Mouse (Mus musculus) erythroid progenitor cell, adult 5-6 weeks (primary cell): ENCODE data around the gene Ints3. TPM values are rescaled to one million over a fixed set of nuclear protein-coding genes. Genes with fewer than 3 reads are reported as not detected.
A peak's percentile ranks its signal among the peaks of the same experiment; 100 is the strongest.

Experiments
- ATAC-seq: replicated peaks from 2 replicates; pipeline ENCODE4 v1.8.0; 2016; ENCODE audit warnings: moderate number of reproducible peaks, mild to moderate bottlenecking, moderate TSS enrichment, inconsistent platforms; ENCODE audit not compliant: poor library complexity, low FRiP score, severe bottlenecking
- total RNA-seq, 2 experiments: library from RNA; stranded (forward) in 1 of 2; stranded (reverse) in 1 of 2; fragments of 150-400 nt in 1 of 2; fragments of 186-747, 209-891 nt in 1 of 2; gene quantifications; 2 replicates each; pipeline versions ENCODE4 v1.2.3 to v1.2.4; 2015 to 2017; ENCODE audit warnings: low replicate concordance in 2 of 2

Gene Ints3
- total RNA-seq, 2 experiments from 2014 or later = 6.7 to 13.2 TPM

DNA sequence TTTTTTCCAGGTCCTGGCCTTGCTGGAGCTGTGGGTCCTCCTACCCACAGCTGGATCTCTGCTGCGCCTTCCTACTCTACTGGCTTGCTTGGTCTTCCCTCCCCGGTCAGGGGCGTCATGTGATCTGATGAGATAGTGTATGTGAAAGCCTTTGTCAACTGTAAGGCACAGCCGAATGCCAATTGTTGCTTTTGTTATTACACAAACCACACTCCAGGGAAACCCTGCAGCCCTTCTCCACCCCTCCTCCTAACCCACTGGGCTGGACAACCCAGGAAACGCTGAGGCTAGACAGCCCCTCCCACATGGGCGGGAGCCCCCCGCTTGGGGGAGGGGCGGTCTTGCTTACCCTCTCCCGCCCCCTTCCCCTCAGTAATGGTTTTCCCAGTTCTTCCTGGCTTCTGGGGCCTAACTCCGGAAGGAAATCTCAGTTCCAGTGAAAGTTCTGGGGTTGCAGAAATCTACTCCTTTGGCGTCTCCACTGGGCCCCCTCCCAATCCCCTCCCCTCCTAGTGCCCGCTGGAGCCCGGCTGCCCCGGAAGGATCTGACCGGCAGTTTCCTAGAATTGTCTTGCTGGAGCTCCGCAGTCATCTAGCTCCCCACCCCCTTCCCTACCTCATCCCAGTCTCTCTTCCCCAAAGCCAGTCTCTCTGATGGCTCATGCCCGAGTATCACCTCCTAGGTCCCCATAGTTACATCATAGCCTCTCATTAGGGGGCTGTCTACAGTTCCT is 13.1 kb upstream of the Ints3 start:
- no peak for ATAC-seq

DNA sequence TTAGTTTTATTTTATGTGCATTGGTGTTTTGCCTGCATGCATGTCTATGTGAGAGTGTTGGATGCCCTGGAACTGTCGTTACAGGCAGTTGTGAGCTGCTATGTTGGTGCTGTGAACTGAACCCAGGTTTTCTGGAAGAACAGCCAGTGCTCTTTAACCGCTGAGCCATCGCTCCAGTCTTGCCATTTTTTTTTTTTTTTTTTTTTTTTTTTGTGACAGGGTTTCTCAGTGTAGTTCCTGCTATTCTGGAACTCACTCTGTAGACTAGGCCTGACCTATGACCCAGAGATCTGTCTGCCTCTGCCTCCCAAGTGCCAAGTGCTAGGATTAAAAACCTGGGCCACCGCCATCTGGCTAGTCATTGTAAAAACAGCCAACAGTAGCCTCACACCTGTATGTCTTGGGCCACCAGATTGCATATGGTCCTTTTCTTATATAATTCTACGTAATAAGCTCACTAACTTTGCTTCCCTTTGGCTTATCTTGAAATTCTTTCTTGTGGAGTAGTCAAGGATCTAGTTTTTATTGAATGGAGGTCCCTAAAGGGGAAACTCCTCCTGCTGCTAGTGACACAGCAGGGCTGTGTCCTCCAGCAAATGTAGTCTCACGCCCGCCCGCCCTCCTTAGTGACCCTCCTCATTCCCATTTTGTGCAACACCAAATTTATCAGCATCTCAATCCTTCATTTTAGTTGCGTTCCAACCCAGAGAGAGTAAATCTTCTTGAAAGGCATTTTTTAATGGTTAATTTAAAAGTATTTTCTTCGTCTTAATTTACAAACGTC is 12.2 kb upstream of the Ints3 start:
- ATAC-seq = no peak

DNA sequence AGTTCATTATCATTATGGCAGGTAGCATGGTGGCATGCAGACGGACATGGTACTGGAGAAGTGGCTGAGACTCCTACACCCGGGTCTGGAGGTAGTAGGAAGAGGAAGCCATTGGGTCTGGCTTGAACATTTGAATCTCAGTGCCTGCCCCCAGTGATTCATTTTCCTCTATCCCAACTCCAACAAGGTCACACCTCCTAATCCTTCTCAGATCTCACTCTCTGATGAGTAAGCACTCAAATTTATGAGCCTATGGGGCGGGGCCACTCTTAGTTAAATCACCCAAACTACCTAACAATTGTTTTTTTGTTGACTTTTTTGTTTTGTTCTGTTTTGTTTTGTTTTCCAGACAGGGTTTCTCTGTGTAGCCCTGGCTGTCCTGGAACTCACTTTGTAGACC is 10.6 kb upstream of the Ints3 start:
- no peak for ATAC-seq

DNA sequence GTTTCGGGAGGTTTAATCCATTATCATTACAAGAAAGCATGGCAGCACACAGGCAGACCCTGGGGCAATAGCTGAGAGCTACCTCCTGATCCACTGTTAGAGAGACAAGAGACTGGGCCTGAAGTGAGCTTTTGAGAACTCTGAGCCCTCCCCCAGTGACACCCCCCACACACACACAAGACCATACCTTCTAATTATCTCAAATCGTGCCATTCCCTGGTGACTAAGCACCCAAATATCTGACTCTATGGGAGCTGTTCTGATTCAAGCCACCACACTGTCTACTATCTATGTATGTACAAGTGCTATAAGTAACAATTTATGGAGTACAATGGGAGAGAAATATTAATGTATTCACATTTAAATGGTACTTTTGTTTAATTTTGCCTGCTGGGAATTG is 7.3 kb upstream of the Ints3 start:
- no peak for ATAC-seq

DNA sequence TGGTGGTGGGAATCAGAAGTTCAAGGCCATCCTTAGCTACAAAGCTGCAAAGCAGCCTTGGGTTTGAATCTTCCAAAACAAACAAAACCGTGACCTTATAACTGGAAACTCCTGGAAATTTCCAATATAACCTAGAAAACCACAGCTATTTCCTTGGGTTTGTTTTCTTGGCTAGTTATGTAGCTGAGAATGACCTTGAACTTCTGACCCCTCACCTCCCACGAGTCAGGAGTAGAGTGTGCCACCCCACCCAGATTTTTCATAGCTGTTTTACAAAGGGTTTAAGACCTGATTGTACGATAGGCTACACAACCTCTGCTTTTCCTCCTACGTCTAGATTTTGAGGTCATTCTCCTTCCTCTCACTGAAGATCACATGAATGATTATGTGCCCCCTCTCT is 3.7 kb upstream of the Ints3 start:
- no peak for ATAC-seq

DNA sequence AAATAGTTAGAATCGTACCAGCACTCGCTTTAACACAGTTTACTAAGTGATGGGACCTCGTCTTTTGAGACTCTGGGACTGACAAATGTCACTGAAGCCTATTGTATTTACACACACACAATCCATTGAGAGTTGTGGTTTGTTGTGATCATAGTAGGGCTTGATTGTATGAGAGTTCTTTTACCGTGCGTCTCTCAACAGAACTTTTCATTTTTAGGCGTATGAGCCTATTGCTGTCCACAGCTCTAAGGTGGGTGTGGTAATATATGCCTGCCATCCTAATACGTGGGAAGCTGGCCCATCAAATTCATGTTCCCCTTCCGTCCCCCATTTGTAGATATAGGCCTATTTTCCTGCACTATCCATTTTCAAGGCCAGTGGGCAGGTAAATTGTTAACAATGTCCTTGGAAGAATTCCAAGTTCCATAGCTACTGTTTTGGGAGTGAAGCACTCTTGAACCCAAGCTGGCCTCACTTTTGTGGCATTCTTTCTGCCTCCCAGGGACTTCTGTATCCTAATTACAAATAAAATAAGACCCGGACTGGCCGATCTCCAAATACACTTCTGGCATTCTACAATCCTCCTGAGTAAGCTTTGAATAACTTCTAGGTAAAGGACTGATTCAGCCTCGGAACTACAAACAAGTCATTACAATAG is 780 bp upstream of the Ints3 start:
- ATAC-seq = no peak

DNA sequence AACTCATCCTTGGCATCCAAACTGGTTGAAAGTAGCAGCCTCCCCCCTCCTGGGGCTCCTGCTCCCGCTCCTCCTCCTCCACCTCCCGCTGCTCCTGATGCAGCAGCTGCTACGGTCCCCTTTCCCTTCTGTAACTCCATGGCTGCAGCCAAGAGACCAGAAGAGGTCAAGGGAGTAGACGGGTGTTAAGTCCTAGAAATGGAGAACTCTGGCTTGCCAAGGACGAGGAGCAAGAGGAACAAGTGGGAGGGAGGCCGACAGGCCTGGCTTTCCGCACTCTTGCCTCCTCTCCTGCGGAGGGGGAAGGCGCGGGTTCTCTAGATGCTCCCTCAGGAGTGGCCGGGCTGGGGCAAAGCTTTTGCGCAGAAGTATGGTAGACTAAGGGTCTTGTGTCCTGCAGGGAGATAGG is 607 bp downstream of the Ints3 start:
- ATAC-seq = peak; percentile 48

DNA sequence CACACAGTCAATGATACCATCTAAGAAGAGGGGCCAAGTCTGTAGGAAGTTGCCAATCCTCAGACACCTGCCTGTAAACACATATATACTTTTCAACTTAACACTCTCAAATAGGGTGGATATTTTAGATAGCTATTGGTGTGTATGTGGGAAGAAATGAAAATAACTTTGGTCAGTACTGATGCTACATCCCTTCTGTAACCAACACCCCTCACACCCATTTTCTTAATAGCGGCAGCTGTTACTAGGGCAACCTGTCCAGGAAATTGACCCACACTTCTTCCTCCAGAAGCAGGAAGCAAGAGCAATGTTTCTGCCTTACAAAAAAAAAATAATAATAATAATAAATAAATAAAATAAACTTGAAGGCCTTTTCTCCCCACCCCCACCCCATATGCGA is 1.1 kb downstream of the Ints3 start:
- no peak for ATAC-seq

DNA sequence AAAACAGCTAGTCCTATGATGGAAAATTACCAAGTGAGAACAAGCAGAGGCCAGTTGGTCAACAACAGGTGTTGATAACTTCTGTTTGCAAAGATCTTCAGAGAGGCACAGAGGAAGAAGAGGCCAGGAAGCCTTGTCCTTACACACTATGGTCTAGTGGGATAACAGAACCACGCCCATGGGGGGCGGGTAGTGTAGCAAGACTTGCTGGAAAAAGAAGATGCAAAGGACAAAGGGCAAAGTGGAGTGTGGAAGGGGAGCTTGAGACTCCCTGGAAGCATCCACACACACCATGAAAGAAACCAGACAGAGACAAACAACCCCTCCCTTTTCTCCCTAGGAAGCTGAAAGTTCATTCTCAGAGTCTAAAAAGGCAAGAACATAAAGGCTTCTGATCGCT is 3.8 kb downstream of the Ints3 start:
- ATAC-seq = no peak

DNA sequence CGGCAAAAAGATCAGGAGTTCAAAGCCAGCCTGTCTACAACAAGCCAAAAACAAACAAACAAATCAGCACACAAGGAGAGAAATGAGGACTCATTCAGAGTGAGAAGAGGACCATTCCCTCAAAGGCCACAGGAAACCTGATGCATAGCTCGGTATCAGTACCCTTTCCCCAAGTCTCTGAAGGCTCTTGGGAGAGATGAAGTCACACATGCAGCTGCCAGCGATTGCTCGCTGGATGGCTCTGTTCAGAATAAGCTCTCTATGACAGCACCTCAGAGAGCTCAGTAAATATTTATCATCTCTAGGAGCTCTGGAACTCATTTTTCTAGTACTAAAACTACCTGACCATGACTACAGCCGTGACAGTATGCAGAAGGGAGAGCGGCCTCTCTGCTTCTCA is 5.2 kb downstream of the Ints3 start:
- ATAC-seq = no peak

DNA sequence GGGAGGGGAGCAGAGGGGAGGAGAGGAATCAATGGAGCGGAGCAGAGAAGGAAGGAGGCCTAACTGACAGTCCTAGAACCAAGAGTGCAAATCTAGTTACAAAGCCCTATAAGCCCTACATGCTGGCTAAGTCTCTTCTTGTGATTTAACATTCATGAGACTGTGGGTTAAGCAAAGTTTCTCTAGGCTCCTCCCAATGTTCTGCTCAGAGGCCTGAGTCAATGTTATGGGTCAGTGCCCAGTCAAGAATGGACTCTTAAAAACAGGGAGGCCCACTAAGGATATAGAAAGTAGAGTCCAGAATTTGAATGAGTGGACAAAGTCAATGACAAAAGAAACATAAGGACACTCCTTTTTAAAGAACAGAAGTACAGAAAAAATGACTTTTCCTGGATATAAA is 5.8 kb downstream of the Ints3 start:
- ATAC-seq = no peak

DNA sequence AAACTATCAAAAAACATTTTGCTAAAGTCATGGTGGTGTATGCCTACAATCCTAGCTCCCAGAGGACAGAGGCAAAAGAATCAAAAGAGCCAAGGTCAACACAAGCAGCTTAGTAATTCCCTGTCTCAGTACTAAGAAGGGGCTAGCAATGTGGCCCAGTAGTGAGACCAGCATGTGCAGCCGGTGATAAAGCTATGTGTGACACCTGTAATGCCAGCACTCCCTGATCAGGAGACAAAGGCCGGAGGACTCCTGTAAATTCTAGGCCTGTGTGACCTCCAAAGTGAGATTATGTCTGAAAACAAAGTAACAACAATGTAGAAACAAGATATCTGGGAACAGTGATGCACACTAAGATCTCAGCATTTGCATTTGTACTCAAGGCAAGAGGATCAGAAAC is 7.9 kb downstream of the Ints3 start:
- ATAC-seq = no peak

DNA sequence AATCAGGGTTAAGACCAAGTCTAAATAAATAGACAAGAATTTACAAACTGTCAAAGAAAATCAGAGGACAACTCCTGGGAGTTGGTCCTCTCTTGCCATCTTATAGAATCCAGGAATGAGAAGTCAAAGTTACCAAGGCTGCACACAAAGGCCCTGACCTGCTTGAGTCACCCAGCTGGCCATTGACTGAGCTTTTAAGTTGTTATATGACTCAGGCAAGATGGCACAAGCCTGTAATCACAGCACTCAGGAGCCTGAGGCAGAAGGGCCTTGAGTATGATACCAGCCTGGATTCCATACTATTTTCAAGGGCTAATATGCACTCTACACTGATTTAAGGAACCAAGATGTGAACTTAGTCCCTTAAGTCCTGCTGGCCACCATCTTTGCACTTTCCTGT is 9.9 kb downstream of the Ints3 start:
- no peak for ATAC-seq

DNA sequence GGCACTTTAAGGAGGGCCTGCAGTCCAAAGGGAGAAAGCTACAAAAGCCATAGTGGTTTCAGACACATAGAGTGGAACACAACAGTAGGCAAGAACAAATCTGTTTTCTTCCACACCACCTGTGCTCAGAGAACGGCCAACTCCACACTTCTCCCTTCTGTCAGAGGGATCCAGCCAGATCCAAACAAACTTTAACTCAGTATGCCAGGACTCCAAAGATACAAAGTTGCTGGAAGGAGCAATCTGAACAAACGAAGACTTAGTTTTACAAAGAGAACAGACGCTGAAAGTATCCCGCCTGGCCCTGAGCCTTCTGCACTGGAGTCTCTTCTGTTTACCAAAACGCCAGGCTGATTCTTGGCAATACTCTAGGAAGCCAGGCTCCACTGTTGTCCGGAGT is 12.7 kb downstream of the Ints3 start:
- no peak for ATAC-seq

DNA sequence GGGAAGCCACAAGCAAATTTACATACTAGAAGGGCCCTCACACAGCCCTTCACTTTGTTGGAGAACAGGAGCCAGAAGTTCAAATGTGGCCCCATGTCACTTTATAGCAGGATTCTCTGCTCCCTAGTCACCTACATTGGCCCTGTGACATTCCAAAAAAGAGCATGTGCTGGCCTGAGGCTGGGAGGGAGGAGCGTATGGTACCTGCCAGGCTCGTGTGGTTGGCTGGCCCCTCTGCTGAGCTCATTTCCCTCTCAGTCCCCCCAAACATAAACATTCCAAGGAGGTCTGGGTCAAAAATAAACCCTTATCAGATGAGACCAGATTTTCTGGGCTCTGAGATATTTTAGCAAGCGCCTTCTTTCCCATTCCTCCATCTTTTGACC is 20.4 kb downstream of the Ints3 start:
- ATAC-seq = 0 out of 2 replicates have a peak, but pooled peaks have one; percentile 15

DNA sequence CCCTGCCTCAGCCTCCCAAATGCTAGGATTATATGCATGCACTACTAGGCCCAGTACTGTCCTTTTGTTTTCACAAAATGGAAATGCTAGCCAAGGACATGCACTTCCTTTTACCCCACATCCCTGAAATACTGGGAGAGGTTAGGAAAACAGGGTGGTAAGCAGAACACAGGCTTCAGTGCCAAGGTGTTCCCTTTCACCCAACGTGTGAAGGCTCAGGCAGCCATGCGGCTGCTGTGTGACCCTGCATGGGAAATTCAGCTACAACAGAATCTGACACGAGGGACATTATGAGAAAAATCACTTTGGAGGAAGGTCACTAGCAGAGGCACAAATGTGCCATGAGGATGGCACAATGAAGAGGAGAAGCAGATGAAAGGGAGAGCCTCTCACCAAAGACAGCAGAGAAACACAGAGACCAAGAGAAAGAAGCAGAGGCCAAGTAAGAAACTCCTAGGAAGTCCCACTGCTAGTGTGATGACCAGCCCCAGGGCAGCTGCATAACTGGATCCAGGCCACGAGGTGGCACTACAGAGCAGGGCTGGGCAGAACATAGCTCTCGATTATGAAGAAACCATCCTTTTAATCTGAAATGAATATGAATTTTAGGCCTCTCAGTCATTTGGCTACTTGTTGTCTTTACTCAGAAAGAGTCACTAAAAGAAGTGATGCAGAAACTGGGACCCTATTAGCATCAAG is 21.0 kb downstream of the Ints3 start:
- ATAC-seq = peak; percentile 87

DNA sequence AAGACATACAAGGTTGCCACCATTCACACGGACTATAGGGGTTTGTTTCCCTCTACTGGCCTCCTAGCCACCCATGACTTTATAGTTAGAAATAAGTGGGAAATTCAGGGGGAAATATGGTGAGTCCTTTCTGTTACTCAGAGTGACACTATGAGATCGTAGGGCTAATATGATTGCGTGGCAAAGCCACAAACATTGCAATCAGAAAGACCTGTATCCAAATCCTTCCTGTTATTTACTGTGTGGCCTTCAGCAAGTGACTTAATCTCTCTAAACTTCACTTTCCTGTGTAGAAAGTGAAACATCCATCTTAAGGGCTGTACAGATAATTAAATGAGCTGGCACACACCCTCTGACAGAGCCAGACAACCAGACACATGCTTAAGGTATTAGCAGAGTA is 24.7 kb downstream of the Ints3 start:
- no peak for ATAC-seq

DNA sequence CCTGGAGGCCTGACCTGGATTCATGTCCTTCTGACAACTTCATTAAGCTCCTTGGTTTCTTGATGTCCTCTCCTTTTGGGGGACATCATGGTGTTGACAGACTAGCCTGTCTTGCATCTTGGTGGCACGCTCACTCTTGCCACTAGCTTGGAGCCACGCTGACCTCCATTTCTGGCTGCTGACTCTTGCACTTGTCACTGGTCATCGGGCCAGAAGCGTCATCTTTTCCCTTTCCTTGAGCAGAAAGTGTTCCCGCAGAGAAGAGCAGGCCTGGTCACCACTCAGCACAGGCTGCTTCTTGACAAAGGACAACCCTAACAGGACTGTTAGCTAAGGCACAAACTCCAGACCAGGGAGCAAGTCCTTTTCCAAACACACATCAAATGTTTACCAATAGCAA is 27.0 kb downstream of the Ints3 start:
- ATAC-seq = no peak

DNA sequence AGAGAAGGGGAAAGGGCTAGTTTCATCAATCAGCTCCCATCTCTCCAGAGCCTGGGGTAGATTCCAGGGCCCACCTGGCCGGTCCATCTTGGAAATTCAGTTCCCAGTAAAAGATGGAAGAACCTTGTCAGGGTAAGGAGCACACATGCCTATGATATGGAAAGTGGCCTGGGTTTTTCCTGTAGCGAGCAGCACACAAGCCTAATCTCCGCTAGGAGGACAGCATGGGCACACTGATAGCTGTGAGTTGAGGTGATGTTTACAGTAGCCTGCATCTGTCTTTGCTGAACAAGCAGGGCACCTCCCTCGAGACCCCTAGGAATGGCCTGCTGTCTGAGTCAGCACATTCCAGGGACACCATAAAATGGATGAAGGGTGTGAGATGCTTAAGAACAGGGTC is 28.8 kb downstream of the Ints3 start:
- no peak for ATAC-seq

DNA sequence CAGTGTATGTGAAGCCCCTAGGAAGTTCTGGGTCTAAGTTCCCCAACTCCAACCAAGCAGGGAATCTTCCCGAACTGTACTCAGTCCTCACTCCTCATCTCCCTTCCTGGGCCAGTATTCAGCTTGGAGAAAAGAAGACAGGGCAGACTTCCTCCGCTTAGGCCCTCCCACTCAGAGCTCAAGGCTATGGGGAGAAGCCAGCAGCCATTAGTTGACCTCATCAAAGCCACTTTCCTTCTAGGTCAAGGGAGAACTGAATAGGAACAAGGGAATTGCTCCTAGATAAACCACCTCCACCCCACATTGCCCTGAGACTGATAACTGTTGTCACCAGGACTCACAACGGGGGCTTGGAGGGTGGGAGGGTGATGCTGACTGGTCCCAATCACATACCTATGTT is 29.3 kb downstream of the Ints3 start:
- no peak for ATAC-seq

DNA sequence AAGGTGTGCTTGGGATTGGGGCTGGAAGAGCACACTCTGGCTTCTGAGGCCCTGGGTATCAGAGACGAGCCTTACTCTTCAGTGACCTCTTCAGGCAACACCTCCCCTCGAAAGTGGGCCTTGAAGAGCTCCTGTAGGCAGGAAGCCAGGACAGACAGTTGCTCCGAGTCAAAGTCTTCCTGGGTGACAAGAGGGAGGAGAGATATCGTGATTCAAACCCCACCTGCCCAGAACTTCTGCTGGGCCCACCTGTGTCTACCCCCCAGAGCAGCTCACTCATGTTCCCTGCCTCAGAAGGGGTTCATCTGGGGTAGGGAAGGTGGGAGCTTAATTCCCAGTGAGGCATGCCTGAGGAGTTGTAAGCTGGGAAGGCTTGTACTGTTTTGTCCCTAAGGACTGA is 32.4 kb downstream of the Ints3 start:
- no peak for ATAC-seq
